Mouse (Mus musculus): ENCODE measurements around the gene Rcbtb2.

Gene Rcbtb2

DNA sequence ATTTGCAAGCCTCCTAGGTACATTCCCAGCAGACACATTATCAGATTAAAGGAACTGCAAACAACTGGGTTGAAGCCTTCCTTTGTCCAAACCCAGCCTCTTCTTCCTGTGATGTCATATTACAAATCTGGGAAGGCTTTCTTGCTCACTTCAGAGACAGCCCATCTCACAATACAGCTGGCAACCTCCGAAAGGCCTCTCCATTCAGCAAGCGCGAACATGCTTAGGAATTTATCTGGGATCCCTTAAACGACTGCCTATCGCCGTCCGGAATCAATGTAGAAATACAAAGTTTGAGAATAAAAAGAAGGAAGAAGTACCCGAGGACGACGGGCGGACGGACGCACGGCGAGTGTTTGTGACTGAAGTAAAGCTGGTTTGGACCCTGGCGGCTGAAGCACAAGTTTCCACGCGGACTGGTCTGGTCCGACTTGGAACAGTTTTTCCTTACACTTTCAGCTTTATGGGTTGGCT, 115.0 kb downstream of the Rcbtb2 start, which contains the start of gene Lpar6:
TSS of gene Lpar6 (plus strand) at position 48 of the 474 bp plus-strand sequence.
- no peaks in the 10 kb centered on the region for H3K27me3 ChIP-seq (ENCODE audit: insufficient read depth, low read length)
- TF ChIP-seq NANOG (IDR thresholded peaks at IDR 0.05; ENCODE audit: borderline replicate concordance, low read length) (no peak), POU5F1 (IDR thresholded peaks at IDR 0.05; ENCODE audit: borderline replicate concordance, low read length) (no peak), CTCF (conservative IDR thresholded peaks at IDR 0.05; ENCODE audit: low read length) (no peak)
- H3K4me1 ChIP-seq (replicated peaks; ENCODE audit: low read depth, low read length): peaks cover 43% of the 10 kb centered on the region
- peak within 1 kb of the TSS; percentile 82 for H3K4me3 ChIP-seq (replicated peaks; ENCODE audit: low read length)
- H3K9me3 ChIP-seq (ENCODE audit: low read length): no peaks in the 10 kb centered on the region
- 0 out of 2 replicates have a peak, but pooled peaks cover 4% of the 10 kb centered on the region for H3K36me3 ChIP-seq (ENCODE audit: insufficient read depth, low read length)

DNA sequence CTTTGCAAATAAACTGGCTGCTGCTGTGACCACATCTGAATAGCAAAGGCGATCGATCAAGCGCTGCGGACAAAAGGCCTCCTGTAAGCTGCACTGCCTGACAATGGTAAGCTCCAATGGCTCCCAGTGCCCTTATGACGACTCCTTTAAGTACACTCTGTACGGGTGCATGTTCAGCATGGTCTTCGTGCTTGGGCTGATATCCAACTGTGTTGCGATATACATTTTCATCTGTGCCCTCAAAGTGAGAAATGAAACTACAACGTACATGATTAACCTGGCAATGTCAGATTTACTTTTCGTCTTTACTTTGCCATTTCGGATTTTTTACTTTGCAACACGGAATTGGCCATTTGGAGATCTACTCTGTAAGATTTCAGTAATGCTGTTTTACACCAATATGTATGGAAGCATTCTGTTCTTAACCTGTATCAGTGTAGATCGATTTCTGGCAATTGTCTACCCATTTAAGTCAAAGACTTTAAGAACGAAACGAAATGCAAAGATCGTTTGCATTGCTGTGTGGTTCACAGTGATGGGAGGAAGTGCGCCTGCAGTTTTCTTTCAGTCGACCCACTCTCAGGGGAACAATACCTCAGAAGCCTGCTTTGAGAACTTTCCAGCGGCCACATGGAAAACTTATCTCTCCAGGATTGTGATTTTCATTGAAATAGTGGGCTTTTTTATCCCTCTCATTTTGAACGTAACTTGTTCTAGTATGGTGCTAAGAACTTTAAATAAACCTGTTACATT, 115.8 kb downstream of the Rcbtb2 start:
- H3K4me3 ChIP-seq (replicated peaks; ENCODE audit: low read length): peak overlapping the region; percentile 82
- no peaks in the 10 kb centered on the region for H3K27me3 ChIP-seq (ENCODE audit: insufficient read depth, low read length)
- peak; percentile 64 for TF ChIP-seq NANOG (IDR thresholded peaks at IDR 0.05; ENCODE audit: borderline replicate concordance, low read length)
- TF ChIP-seq POU5F1 (IDR thresholded peaks at IDR 0.05; ENCODE audit: borderline replicate concordance, low read length): no peak
- H3K9me3 ChIP-seq (ENCODE audit: low read length): no peaks in the 10 kb centered on the region
- H3K36me3 ChIP-seq (ENCODE audit: insufficient read depth, low read length): 0 out of 2 replicates have a peak, but pooled peaks cover 4% of the 10 kb centered on the region
- peaks cover 39% of the 10 kb centered on the region for H3K4me1 ChIP-seq (replicated peaks; ENCODE audit: low read depth, low read length)

DNA sequence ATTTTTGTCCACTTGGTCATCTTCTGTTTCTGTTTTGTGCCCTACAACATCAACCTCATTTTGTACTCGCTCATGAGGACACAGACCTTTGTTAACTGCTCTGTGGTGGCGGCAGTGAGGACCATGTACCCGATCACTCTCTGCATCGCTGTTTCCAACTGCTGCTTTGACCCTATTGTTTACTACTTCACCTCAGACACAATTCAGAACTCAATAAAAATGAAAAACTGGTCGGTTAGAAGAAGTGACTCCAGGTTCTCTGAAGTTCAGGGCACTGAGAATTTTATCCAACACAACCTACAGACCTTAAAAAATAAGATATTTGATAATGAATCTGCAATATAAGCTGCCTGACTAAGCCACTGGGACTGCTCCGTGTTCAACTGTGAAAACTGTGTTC, 116.5 kb downstream of the Rcbtb2 start:
- Histone ChIP-seq H3K9me3 (ENCODE audit: low read length) (no peaks in the 10 kb centered on the region), H3K36me3 (ENCODE audit: insufficient read depth, low read length) (0 out of 2 replicates have a peak, but pooled peaks cover 4% of the 10 kb centered on the region), H3K27me3 (ENCODE audit: insufficient read depth, low read length) (no peaks in the 10 kb centered on the region), H3K4me1 (replicated peaks; ENCODE audit: low read depth, low read length) (peaks cover 34% of the 10 kb centered on the region), H3K4me3 (replicated peaks; ENCODE audit: low read length) (peak overlapping the region; percentile 82)
- TF ChIP-seq NANOG (IDR thresholded peaks at IDR 0.05; ENCODE audit: borderline replicate concordance, low read length) (no peak), CTCF (conservative IDR thresholded peaks at IDR 0.05; ENCODE audit: low read length) (no peak), POU5F1 (IDR thresholded peaks at IDR 0.05; ENCODE audit: borderline replicate concordance, low read length) (no peak)

DNA sequence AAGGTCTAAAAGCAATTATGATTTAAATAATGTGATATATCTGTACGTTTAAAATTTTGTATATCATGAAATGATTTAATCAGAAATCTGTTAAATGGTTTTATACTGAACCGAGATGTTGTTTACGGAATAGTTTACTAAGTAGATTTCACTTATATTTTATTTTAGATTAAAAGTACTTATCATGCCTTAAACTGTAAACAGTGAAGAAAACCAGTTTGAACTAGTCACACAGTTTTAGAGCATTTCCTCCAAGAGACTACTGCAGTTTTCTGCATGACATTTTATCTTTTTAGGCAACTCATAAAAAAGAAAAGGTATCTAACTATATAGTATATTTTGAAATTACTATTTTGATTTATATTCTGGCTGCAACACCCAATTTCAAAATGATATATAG, 117.0 kb downstream of the Rcbtb2 start:
- Histone ChIP-seq H3K36me3 (ENCODE audit: insufficient read depth, low read length) (0 out of 2 replicates have a peak, but pooled peaks cover 4% of the 10 kb centered on the region), H3K9me3 (ENCODE audit: low read length) (no peaks in the 10 kb centered on the region), H3K4me3 (replicated peaks; ENCODE audit: low read length) (peak overlapping the region; percentile 82), H3K4me1 (replicated peaks; ENCODE audit: low read depth, low read length) (peaks cover 28% of the 10 kb centered on the region), H3K27me3 (ENCODE audit: insufficient read depth, low read length) (no peaks in the 10 kb centered on the region)
- TF ChIP-seq POU5F1 (IDR thresholded peaks at IDR 0.05; ENCODE audit: borderline replicate concordance, low read length): no peak
- TF ChIP-seq NANOG (IDR thresholded peaks at IDR 0.05; ENCODE audit: borderline replicate concordance, low read length): no peak
- TF ChIP-seq CTCF (conservative IDR thresholded peaks at IDR 0.05; ENCODE audit: low read length): no peak

DNA sequence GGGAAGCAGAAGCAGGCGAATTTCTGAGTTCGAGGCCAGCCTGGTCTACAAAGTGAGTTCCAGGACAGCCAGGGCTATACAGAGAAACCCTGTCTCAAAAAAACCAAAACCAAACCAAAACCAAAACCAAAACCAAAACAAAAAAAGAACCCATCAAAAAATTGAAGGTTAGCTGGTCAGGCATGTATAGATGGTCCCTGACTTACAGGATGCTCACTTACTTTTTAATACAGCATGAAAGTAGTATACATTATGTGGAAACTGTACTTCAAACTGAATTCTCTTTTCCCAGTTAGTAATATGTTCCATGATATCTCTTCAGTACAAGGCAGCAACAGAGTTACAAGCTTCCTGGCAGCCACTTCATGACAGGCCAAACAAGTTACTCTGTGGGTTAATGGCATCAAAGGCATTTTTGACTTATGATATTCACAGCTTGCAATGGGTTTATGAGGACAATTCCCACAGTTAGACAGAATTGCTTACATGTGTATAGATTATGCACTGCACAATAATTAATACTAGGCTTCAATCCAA, 121.3 kb downstream of the Rcbtb2 start:
- 0 out of 2 replicates have a peak, but pooled peaks cover 4% of the 10 kb centered on the region for H3K36me3 ChIP-seq (ENCODE audit: insufficient read depth, low read length)
- no peak for TF ChIP-seq POU5F1 (IDR thresholded peaks at IDR 0.05; ENCODE audit: borderline replicate concordance, low read length)
- no peak for TF ChIP-seq NANOG (IDR thresholded peaks at IDR 0.05; ENCODE audit: borderline replicate concordance, low read length)
- TF ChIP-seq CTCF (conservative IDR thresholded peaks at IDR 0.05; ENCODE audit: low read length): no peak
- no peak overlapping the region for H3K4me3 ChIP-seq (replicated peaks; ENCODE audit: low read length)
- H3K27me3 ChIP-seq (ENCODE audit: insufficient read depth, low read length): no peaks in the 10 kb centered on the region
- no peaks in the 10 kb centered on the region for H3K4me1 ChIP-seq (replicated peaks; ENCODE audit: low read depth, low read length)
- H3K9me3 ChIP-seq (ENCODE audit: low read length): no peaks in the 10 kb centered on the region

DNA sequence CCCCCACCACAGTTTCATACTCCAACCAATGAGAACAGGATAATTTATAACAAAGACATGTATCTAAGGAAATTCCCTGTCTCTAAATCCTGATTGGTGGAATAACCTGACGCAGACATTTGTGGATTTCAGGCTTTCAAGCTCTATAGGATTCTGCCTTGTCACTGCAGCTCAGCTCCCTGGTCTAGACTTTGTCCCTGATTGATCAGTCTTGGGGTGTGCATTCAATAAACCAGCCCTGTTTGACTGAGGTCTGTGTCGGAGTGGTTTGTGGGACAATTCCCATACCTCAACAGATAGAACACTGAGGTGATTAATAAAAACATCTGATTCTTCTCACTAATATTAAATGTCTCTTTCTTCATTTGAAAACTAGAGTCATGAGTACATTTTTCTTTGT, 127.2 kb downstream of the Rcbtb2 start:
- H3K36me3 ChIP-seq (ENCODE audit: insufficient read depth, low read length): no peaks in the 10 kb centered on the region
- H3K27me3 ChIP-seq (ENCODE audit: insufficient read depth, low read length): no peaks in the 10 kb centered on the region
- H3K4me1 ChIP-seq (replicated peaks; ENCODE audit: low read depth, low read length): peaks cover 29% of the 10 kb centered on the region
- no peaks in the 10 kb centered on the region for H3K9me3 ChIP-seq (ENCODE audit: low read length)
- TF ChIP-seq CTCF (conservative IDR thresholded peaks at IDR 0.05; ENCODE audit: low read length) (no peak), POU5F1 (IDR thresholded peaks at IDR 0.05; ENCODE audit: borderline replicate concordance, low read length) (no peak), NANOG (IDR thresholded peaks at IDR 0.05; ENCODE audit: borderline replicate concordance, low read length) (no peak)
- no peak overlapping the region for H3K4me3 ChIP-seq (replicated peaks; ENCODE audit: low read length)

DNA sequence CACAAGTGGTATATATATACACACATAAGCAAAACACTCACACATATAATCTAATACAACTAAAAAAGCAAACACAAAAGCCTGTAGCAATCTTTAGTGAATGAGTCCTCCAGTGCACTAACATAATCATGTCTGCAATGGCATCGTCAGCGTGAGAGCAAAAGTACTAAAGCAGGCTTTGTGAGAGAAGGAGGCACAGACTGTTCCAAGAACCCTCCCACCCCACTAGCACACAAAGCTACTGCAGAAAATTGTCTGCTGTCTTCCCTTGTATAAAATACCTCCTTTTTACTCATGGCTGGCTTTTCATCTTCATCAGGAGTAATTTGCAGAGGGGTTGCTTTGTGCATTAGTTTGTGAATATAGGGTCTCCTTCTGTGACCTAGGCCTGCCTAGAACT, 129.4 kb downstream of the Rcbtb2 start:
- no peak for TF ChIP-seq NANOG (IDR thresholded peaks at IDR 0.05; ENCODE audit: borderline replicate concordance, low read length)
- TF ChIP-seq POU5F1 (IDR thresholded peaks at IDR 0.05; ENCODE audit: borderline replicate concordance, low read length): no peak
- no peak for TF ChIP-seq CTCF (conservative IDR thresholded peaks at IDR 0.05; ENCODE audit: low read length)

DNA sequence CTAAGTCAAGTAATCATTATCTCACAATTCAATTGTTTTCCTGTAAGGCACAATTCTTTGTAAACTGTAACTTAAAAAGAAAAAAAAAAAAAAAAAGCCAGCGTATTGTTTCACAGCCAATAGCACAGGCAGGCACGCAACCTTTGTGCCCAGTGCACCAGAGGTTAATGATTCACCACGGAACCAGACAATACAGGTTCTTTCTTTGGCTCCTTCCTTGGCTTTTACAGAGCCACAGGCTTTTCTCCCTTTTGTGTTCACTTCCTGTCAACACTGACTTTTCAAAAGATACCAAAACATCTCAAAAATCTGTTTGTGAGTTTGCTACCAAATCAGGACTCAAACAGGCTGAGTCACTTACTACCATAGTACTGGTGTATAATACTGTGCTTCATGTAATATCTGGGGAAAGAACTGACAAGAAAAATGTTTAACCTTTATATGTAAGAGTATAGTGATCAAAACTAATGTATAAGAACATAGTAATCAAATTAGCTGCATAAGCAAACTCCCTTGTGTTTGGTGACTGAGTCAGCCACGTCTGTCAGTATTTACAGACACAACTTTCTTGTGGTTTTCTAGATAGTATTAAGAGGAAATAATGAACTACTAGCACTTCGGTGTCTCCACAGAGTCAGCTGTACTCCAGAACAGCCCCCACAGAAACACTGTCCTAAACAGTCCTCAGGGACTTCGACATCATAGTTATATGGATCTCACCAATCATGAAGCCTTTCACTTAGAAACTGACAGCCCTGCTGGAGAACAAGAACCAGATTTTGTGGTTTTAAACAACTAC, 130.8 kb downstream of the Rcbtb2 start:
- no peak overlapping the region for H3K4me3 ChIP-seq (replicated peaks; ENCODE audit: low read length)
- TF ChIP-seq POU5F1 (IDR thresholded peaks at IDR 0.05; ENCODE audit: borderline replicate concordance, low read length): no peak
- no peak for TF ChIP-seq NANOG (IDR thresholded peaks at IDR 0.05; ENCODE audit: borderline replicate concordance, low read length)
- TF ChIP-seq CTCF (conservative IDR thresholded peaks at IDR 0.05; ENCODE audit: low read length): no peak
- H3K4me1 ChIP-seq (replicated peaks; ENCODE audit: low read depth, low read length): peaks cover 41% of the 10 kb centered on the region
- no peaks in the 10 kb centered on the region for H3K9me3 ChIP-seq (ENCODE audit: low read length)
- no peaks in the 10 kb centered on the region for H3K36me3 ChIP-seq (ENCODE audit: insufficient read depth, low read length)
- no peaks in the 10 kb centered on the region for H3K27me3 ChIP-seq (ENCODE audit: insufficient read depth, low read length)

More for the DNA sequence above, 129.4 kb downstream of the Rcbtb2 start:
- Histone ChIP-seq H3K4me3 (replicated peaks; ENCODE audit: low read length) (no peak overlapping the region), H3K36me3 (ENCODE audit: insufficient read depth, low read length) (no peaks in the 10 kb centered on the region), H3K4me1 (replicated peaks; ENCODE audit: low read depth, low read length) (peaks cover 41% of the 10 kb centered on the region), H3K9me3 (ENCODE audit: low read length) (no peaks in the 10 kb centered on the region), H3K27me3 (ENCODE audit: insufficient read depth, low read length) (no peaks in the 10 kb centered on the region)

Data from E14TG2a.4 (cell line).